Mouse (Mus musculus): Measurements from ENCODE around the gene Fgfr2. TPM values are rescaled to one million over a fixed set of nuclear protein-coding genes. Genes with fewer than 3 reads are reported as not detected.
A peak's percentile ranks its signal among the peaks of the same experiment; 100 is the strongest.

The Fgfr2 gene
- polyA plus RNA-seq, 1 experiment from 2014 or later: 11.4 TPM

GRCm38 (mm10) chr7:132264763-132265162 is 858.4 kb downstream of the Fgfr2 start:
- Histone ChIP-seq H3K36me3 (ENCODE audit: control insufficient read depth, insufficient read depth) (no peaks in the 10 kb centered on the region; the same call in 1 of the 2 replicates), H3K9me3 (replicated peaks; ENCODE audit: control insufficient read depth, low read length) (no peaks in the 10 kb centered on the region), H3K4me1 (ENCODE audit: control insufficient read depth, low read depth, low read length) (peaks cover 19% of the 10 kb centered on the region), H3K27me3 (ENCODE audit: control insufficient read depth, insufficient read depth, low read depth, low read length) (no peaks in the 10 kb centered on the region), H3K4me3 (ENCODE audit: low read depth, low read length) (no peak overlapping the region), H3K4me2 (ENCODE audit: low read depth, low read length) (no peak overlapping the region), H3K9ac (ENCODE audit: low read depth, low read length) (no peak overlapping the region), H3K27ac (ENCODE audit: low read length) (no peak overlapping the region)
- ATAC-seq (ENCODE audit: low read depth): no peak
- WGBS (ENCODE audit: insufficient replicate concordance): 64% methylated on average over 3 of the region's 3 CpGs

- no peak overlapping the region for H3K27ac ChIP-seq (ENCODE audit: low read length)
- no peak overlapping the region for H3K4me2 ChIP-seq (ENCODE audit: low read depth, low read length)
- 75% methylated on average over 6 of the region's 6 CpGs for WGBS (ENCODE audit: insufficient replicate concordance)
- no peaks in the 10 kb centered on the region for H3K9me3 ChIP-seq (replicated peaks; ENCODE audit: control insufficient read depth, low read length)
- no peak for ATAC-seq (ENCODE audit: low read depth)
- peaks cover 19% of the 10 kb centered on the region for H3K4me1 ChIP-seq (ENCODE audit: control insufficient read depth, low read depth, low read length)
- no peaks in the 10 kb centered on the region for H3K27me3 ChIP-seq (ENCODE audit: control insufficient read depth, insufficient read depth, low read depth, low read length)
- H3K9ac ChIP-seq (ENCODE audit: low read depth, low read length): no peak overlapping the region
- no peaks in the 10 kb centered on the region; the same call in 1 of the 2 replicates for H3K36me3 ChIP-seq (ENCODE audit: control insufficient read depth, insufficient read depth)
- no peak overlapping the region for H3K4me3 ChIP-seq (ENCODE audit: low read depth, low read length)
Observed at GRCm38 (mm10) chr7:132263186-132263585, 860.0 kb downstream of the Fgfr2 start.

GRCm38 (mm10) chr7:132262696-132263095 is 860.5 kb downstream of the Fgfr2 start:
- no peaks in the 10 kb centered on the region for H3K9me3 ChIP-seq (replicated peaks; ENCODE audit: control insufficient read depth, low read length)
- H3K4me1 ChIP-seq (ENCODE audit: control insufficient read depth, low read depth, low read length): peaks cover 19% of the 10 kb centered on the region
- H3K36me3 ChIP-seq (ENCODE audit: control insufficient read depth, insufficient read depth): no peaks in the 10 kb centered on the region; the same call in 1 of the 2 replicates
- no peak overlapping the region for H3K9ac ChIP-seq (ENCODE audit: low read depth, low read length)
- H3K4me3 ChIP-seq (ENCODE audit: low read depth, low read length): peak overlapping the region; percentile 42; the same call in 1 of the 2 replicates
- peak; percentile 67 for ATAC-seq (ENCODE audit: low read depth)
- H3K27ac ChIP-seq (ENCODE audit: low read length): no peak overlapping the region; the same call in 1 of the 2 replicates
- 39% methylated on average over 6 of the region's 6 CpGs for WGBS (ENCODE audit: insufficient replicate concordance)
- no peaks in the 10 kb centered on the region for H3K27me3 ChIP-seq (ENCODE audit: control insufficient read depth, insufficient read depth, low read depth, low read length)
- peak overlapping the region; percentile 45 for H3K4me2 ChIP-seq (ENCODE audit: low read depth, low read length)

DNA sequence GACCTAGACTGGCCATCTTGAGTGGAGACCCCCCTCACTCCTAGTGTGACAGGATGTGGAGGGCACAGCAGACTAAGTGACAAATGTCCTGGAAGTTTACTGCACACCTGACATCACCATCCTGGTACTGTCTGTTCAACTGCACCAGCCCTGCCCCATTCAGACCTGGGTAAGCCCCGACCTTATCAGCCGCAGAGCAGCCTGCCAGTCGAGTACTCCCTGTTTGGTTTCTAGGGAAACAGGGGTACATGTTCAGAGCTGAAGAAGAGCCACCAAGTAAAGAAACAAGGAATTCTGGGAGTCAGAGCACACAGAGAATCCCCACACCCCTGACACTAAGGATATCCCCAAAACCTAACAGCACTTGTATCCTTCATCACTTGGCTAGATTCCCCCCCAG is 861.3 kb downstream of the Fgfr2 start:
- 18% methylated on average over 3 of the region's 3 CpGs for WGBS (ENCODE audit: insufficient replicate concordance)
- H3K9ac ChIP-seq (ENCODE audit: low read depth, low read length): peak overlapping the region; percentile 24; the same call in 1 of the 2 replicates
- H3K27me3 ChIP-seq (ENCODE audit: control insufficient read depth, insufficient read depth, low read depth, low read length): no peaks in the 10 kb centered on the region
- no peaks in the 10 kb centered on the region; the same call in 1 of the 2 replicates for H3K36me3 ChIP-seq (ENCODE audit: control insufficient read depth, insufficient read depth)
- H3K4me3 ChIP-seq (ENCODE audit: low read depth, low read length): peak overlapping the region; percentile 42
- peak; percentile 90 for ATAC-seq (ENCODE audit: low read depth)
- no peaks in the 10 kb centered on the region for H3K9me3 ChIP-seq (replicated peaks; ENCODE audit: control insufficient read depth, low read length)
- H3K4me2 ChIP-seq (ENCODE audit: low read depth, low read length): peak overlapping the region; percentile 45
- peaks cover 19% of the 10 kb centered on the region for H3K4me1 ChIP-seq (ENCODE audit: control insufficient read depth, low read depth, low read length)
- H3K27ac ChIP-seq (ENCODE audit: low read length): peak overlapping the region; percentile 69

DNA sequence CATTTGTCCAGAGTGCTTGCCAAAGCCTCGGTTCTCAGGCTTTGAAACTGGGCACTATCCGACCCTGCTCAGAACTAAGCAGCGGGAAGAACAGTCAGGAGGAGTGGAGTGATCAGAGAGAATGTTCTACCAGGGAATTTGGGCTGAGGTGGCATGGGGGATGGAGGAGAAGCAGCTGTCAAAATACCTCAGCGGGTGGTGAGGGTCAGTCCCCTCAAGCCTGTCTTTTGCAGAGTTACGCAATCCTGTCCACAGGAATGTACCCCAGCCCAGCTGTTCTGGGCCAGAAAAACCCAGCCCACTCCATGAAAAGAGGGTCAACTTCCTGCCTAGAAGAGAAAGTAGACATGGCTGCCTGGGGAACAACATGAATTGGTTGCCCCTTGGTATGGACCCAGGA is 862.5 kb downstream of the Fgfr2 start:
- no peaks in the 10 kb centered on the region for H3K9me3 ChIP-seq (replicated peaks; ENCODE audit: control insufficient read depth, low read length)
- no peak for ATAC-seq (ENCODE audit: low read depth)
- H3K4me3 ChIP-seq (ENCODE audit: low read depth, low read length): no peak overlapping the region
- no peak overlapping the region for H3K9ac ChIP-seq (ENCODE audit: low read depth, low read length)
- H3K4me2 ChIP-seq (ENCODE audit: low read depth, low read length): no peak overlapping the region
- H3K27me3 ChIP-seq (ENCODE audit: control insufficient read depth, insufficient read depth, low read depth, low read length): no peaks in the 10 kb centered on the region
- H3K4me1 ChIP-seq (ENCODE audit: control insufficient read depth, low read depth, low read length): peaks cover 19% of the 10 kb centered on the region
- no peaks in the 10 kb centered on the region; the same call in 1 of the 2 replicates for H3K36me3 ChIP-seq (ENCODE audit: control insufficient read depth, insufficient read depth)
- H3K27ac ChIP-seq (ENCODE audit: low read length): no peak overlapping the region
- 65% methylated on average over 5 of the region's 5 CpGs for WGBS (ENCODE audit: insufficient replicate concordance)

GRCm38 (mm10) chr7:132258817-132259216 is 864.3 kb downstream of the Fgfr2 start:
- no peaks in the 10 kb centered on the region for H3K27me3 ChIP-seq (ENCODE audit: control insufficient read depth, insufficient read depth, low read depth, low read length)
- no peak overlapping the region for H3K4me2 ChIP-seq (ENCODE audit: low read depth, low read length)
- no peak for ATAC-seq (ENCODE audit: low read depth)
- H3K9me3 ChIP-seq (replicated peaks; ENCODE audit: control insufficient read depth, low read length): no peaks in the 10 kb centered on the region
- 55% methylated on average over 7 of the region's 7 CpGs for WGBS (ENCODE audit: insufficient replicate concordance)
- H3K27ac ChIP-seq (ENCODE audit: low read length): 0 out of 2 replicates have a peak overlapping the region, but pooled peaks have one; percentile 14
- H3K4me3 ChIP-seq (ENCODE audit: low read depth, low read length): no peak overlapping the region
- H3K36me3 ChIP-seq (ENCODE audit: control insufficient read depth, insufficient read depth): no peaks in the 10 kb centered on the region; the same call in 1 of the 2 replicates
- H3K4me1 ChIP-seq (ENCODE audit: control insufficient read depth, low read depth, low read length): peaks cover 19% of the 10 kb centered on the region
- H3K9ac ChIP-seq (ENCODE audit: low read depth, low read length): no peak overlapping the region

DNA sequence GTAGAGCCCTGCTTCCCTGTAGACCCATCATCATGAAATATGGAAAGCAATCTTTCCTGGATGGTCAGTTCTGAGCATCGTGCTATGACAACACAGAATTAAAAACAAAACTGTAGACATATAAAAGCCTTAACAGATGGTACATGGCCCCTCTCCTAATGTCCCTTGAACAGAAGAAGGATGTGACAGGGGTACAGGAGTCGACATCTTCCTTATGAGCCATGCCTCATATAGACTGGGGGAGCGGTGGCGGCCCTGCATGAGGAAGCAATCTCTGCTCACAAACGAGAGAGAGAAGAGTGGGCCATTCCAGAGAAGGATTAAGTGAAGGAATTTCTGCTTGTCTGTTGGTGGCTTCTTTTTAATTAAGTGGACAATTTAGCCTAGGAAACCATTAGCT is 864.9 kb downstream of the Fgfr2 start:
- Histone ChIP-seq H3K9ac (ENCODE audit: low read depth, low read length) (no peak overlapping the region), H3K36me3 (ENCODE audit: control insufficient read depth, insufficient read depth) (no peaks in the 10 kb centered on the region; the same call in 1 of the 2 replicates), H3K27ac (ENCODE audit: low read length) (no peak overlapping the region), H3K4me1 (ENCODE audit: control insufficient read depth, low read depth, low read length) (peaks cover 18% of the 10 kb centered on the region), H3K4me3 (ENCODE audit: low read depth, low read length) (no peak overlapping the region), H3K9me3 (replicated peaks; ENCODE audit: control insufficient read depth, low read length) (no peaks in the 10 kb centered on the region), H3K27me3 (ENCODE audit: control insufficient read depth, insufficient read depth, low read depth, low read length) (no peaks in the 10 kb centered on the region), H3K4me2 (ENCODE audit: low read depth, low read length) (no peak overlapping the region)
- 73% methylated on average over 5 of the region's 5 CpGs for WGBS (ENCODE audit: insufficient replicate concordance)
- no peak for ATAC-seq (ENCODE audit: low read depth)

DNA sequence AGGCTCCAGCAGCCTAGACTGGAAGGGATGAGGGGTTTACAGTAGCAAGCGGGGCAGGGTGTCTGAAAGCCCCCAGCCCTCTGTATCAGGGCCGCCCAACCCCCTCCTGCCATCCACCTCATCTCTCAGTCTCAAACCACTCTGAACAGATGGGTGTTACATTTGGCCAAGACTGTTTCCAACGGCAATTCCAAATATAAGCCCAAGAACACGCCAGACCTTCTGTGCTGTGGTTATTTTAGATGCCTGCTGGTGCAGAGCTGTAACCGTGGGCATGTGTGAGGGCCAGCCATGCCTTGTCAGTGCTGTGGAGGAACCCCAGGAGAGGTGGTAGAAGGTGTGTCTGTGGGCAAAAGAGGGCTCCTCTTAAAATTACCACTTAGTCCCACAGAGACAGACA is 869.6 kb downstream of the Fgfr2 start:
- WGBS (ENCODE audit: insufficient replicate concordance): 70% methylated on average over 5 of the region's 5 CpGs
- Histone ChIP-seq H3K4me2 (ENCODE audit: low read depth, low read length) (no peak overlapping the region), H3K9me3 (replicated peaks; ENCODE audit: control insufficient read depth, low read length) (no peaks in the 10 kb centered on the region), H3K36me3 (ENCODE audit: control insufficient read depth, insufficient read depth) (no peaks in the 10 kb centered on the region), H3K27me3 (ENCODE audit: control insufficient read depth, insufficient read depth, low read depth, low read length) (no peaks in the 10 kb centered on the region), H3K9ac (ENCODE audit: low read depth, low read length) (no peak overlapping the region), H3K27ac (ENCODE audit: low read length) (no peak overlapping the region), H3K4me1 (ENCODE audit: control insufficient read depth, low read depth, low read length) (no peaks in the 10 kb centered on the region), H3K4me3 (ENCODE audit: low read depth, low read length) (no peak overlapping the region)
- no peak for ATAC-seq (ENCODE audit: low read depth)

DNA sequence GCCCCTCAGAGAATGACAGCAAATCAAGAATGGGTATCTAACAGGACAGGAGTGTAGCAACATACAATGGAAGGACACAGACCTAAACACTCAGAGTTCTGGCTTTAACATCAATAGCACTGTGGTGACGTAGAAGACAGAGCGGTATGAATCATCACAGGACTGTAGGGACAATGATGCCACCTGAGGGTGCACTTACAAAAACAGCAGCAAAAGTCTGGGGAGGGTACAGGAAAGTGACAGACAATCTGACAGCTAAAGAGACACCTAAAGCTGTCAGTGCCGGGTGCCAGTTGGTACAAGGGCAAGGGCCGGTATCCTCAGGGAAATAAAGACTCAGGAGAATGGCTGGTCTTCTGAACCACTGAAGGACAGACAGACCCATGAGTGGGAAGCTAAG is 870.1 kb downstream of the Fgfr2 start:
- H3K27ac ChIP-seq (ENCODE audit: low read length): no peak overlapping the region
- no peak overlapping the region for H3K4me3 ChIP-seq (ENCODE audit: low read depth, low read length)
- ATAC-seq (ENCODE audit: low read depth): no peak
- no peaks in the 10 kb centered on the region for H3K9me3 ChIP-seq (replicated peaks; ENCODE audit: control insufficient read depth, low read length)
- H3K27me3 ChIP-seq (ENCODE audit: control insufficient read depth, insufficient read depth, low read depth, low read length): no peaks in the 10 kb centered on the region
- no peak overlapping the region for H3K9ac ChIP-seq (ENCODE audit: low read depth, low read length)
- no peaks in the 10 kb centered on the region for H3K4me1 ChIP-seq (ENCODE audit: control insufficient read depth, low read depth, low read length)
- 85% methylated on average over 4 of the region's 4 CpGs for WGBS (ENCODE audit: insufficient replicate concordance)
- H3K4me2 ChIP-seq (ENCODE audit: low read depth, low read length): no peak overlapping the region
- no peaks in the 10 kb centered on the region for H3K36me3 ChIP-seq (ENCODE audit: control insufficient read depth, insufficient read depth)
